Mouse (Mus musculus): ENCODE measurements around the gene Gm13695. TPM values are rescaled to one million over a fixed set of nuclear protein-coding genes. Genes with fewer than 3 reads are reported as not detected.
"Not testable (repeated sequence)": the region's sequence is repeated elsewhere in the genome, so short reads cannot be mapped to it uniquely, and the experiment has no call there.

Gene Gm13695
- total RNA-seq (2014; rRNA removed) (not detected in 2 replicates), polyA plus RNA-seq (2015; fragmentation: Nextera tagmentation; extraction: Ambion mirVana) (not detected in 2 replicates)

GRCm38 (mm10) chr2:83967013-83967412 lies at the start of gene Gm13695:
TSS of gene Gm13695 (plus strand) at chr2:83967313.
- H3K36me3 ChIP-seq (ENCODE audit: insufficient read depth); H3K4me2 ChIP-seq (ENCODE audit: low read depth); H3K9me3 ChIP-seq (ENCODE audit: low read length); H3K4me3 ChIP-seq (ENCODE audit: low read depth, low read length); ATAC-seq; DNase-seq; H3K4me1 ChIP-seq (ENCODE audit: insufficient read depth); H3K27ac ChIP-seq (ENCODE audit: low read depth, low read length); H3K27me3 ChIP-seq (ENCODE audit: insufficient read depth, low read length); H3K9ac ChIP-seq: not testable (repeated sequence)
- no CpG with 5 or more reads among the region's 6 CpGs for WGBS

DNA sequence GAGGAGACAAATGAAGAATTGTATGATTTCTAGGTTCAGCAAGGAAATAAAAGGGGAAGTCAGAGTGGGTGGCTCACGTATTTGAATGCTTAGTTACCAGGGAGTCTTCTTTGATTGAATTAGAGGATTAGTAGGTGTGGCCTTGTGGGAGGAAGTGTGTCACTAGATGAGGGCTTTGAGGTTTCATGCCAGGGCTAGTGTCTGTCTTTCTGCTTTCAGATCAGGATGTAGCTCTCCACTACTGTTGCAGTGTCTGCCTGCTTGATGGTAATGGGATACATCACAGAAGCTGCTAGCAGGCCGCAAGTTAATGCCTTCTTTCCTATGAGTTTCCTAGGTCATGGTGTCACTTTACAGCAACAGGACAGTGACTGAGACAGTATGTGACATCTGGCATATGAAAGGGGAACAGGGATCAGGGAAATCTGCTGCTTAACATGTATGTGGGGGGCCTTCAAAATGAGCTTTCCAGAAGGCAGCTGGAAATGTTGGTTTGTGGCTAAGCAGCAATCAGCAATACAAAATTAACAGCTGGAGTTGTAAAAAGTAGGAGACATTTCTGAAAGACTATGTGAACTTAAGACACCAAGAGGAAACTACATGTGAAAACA lies 37.5 kb upstream of the Gm13695 start:
- Histone ChIP-seq H3K27me3 (ENCODE audit: insufficient read depth, low read length) (no peaks in the 10 kb centered on the region), H3K4me3 (ENCODE audit: low read depth, low read length) (no peak overlapping the region), H3K36me3 (ENCODE audit: insufficient read depth) (no peaks in the 10 kb centered on the region), H3K9me3 (ENCODE audit: low read length) (no peaks in the 10 kb centered on the region), H3K27ac (ENCODE audit: low read depth, low read length) (no peak overlapping the region), H3K9ac (no peak overlapping the region), H3K4me2 (ENCODE audit: low read depth) (no peak overlapping the region), H3K4me1 (ENCODE audit: insufficient read depth) (no peaks in the 10 kb centered on the region)
- DNase-seq (no peak), ATAC-seq (no peak)
- TF ChIP-seq CTCF (IDR thresholded peaks at IDR 0.05; ENCODE audit: low read depth): no peak
- WGBS: 58% methylated on average over 2 of the region's 2 CpGs

DNA sequence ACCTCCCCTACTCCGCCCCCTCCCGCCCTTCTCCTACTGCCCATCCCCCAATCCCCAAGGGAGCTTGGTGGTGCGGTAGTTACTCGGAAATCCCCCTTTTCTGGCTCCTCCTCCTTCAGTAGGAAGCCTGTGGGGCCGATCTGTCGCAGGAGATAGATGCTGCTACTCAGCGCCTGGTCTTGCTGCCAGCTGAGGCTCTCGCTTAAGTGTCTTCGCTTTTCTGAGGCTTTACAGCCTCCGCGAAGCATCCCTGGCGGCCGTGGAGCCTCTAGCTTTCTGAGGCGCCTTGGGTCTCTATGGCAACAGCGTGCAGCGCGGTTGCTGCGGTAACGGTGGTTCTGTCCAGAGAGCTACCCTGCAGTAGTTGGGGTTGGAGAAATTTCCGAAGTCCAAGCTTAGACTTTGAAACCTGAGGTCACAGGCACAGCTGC lies 26.2 kb upstream of the Gm13695 start, which contains the start of gene Zswim2:
Gene Zswim2, minus strand, starts transcription at position 298 of the 431 bp plus-strand sequence.
- no peaks in the 10 kb centered on the region for H3K27me3 ChIP-seq (ENCODE audit: insufficient read depth, low read length)
- peak; percentile 42 for TF ChIP-seq CTCF (IDR thresholded peaks at IDR 0.05; ENCODE audit: low read depth)
- H3K4me3 ChIP-seq (ENCODE audit: low read depth, low read length): peak within 1 kb of the TSS; percentile 40
- WGBS: under 1% methylated on average over 20 of the region's 20 CpGs
- H3K9me3 ChIP-seq (ENCODE audit: low read length): no peaks in the 10 kb centered on the region
- peak; percentile 98 for ATAC-seq
- H3K27ac ChIP-seq (ENCODE audit: low read depth, low read length): peak within 1 kb of the TSS; percentile 50; the same call in 1 of the 2 replicates
- DNase-seq: peak; percentile 91
- H3K9ac ChIP-seq: peak within 1 kb of the TSS; percentile 44
- H3K4me1 ChIP-seq (ENCODE audit: insufficient read depth): no peaks in the 10 kb centered on the region
- H3K36me3 ChIP-seq (ENCODE audit: insufficient read depth): no peaks in the 10 kb centered on the region
- H3K4me2 ChIP-seq (ENCODE audit: low read depth): peak within 1 kb of the TSS; percentile 61

DNA sequence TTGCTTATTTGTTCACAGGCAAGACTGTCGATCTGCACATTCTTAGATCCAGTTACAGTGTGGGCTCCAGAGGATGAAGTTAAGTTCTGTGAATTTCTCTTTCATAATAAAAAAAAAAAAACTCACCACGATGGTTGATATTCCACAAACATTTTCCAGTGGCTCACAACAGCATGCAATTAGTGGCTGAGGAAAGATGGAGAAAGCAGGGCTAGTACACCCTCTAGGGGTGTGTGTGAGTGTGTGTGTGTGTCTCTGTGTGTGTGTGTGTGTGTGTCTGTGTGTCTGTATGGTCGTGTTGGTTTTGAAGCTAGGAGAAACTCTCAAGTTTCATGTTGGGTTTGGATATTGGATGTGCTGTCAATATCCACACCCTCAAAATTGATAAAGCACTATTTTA lies 25.7 kb upstream of the Gm13695 start:
- H3K27ac ChIP-seq (ENCODE audit: low read depth, low read length): no peak overlapping the region

GRCm38 (mm10) chr2:83941792-83942191 lies 25.3 kb upstream of the Gm13695 start:
- no peak for DNase-seq
- Histone ChIP-seq H3K4me1 (ENCODE audit: insufficient read depth) (no peaks in the 10 kb centered on the region), H3K36me3 (ENCODE audit: insufficient read depth) (no peaks in the 10 kb centered on the region), H3K27ac (ENCODE audit: low read depth, low read length) (no peak overlapping the region), H3K4me2 (ENCODE audit: low read depth) (no peak overlapping the region), H3K9me3 (ENCODE audit: low read length) (no peaks in the 10 kb centered on the region), H3K9ac (no peak overlapping the region), H3K27me3 (ENCODE audit: insufficient read depth, low read length) (no peaks in the 10 kb centered on the region), H3K4me3 (ENCODE audit: low read depth, low read length) (no peak overlapping the region)
- no peak for ATAC-seq
- WGBS: 70% methylated on average over 4 of the region's 4 CpGs
- no peak for TF ChIP-seq CTCF (IDR thresholded peaks at IDR 0.05; ENCODE audit: low read depth)

More for the DNA sequence above, 25.7 kb upstream of the Gm13695 start:
- Histone ChIP-seq H3K27me3 (ENCODE audit: insufficient read depth, low read length) (no peaks in the 10 kb centered on the region), H3K9me3 (ENCODE audit: low read length) (no peaks in the 10 kb centered on the region), H3K4me2 (ENCODE audit: low read depth) (peak overlapping the region; percentile 61), H3K4me3 (ENCODE audit: low read depth, low read length) (peak overlapping the region; percentile 40), H3K4me1 (ENCODE audit: insufficient read depth) (no peaks in the 10 kb centered on the region), H3K36me3 (ENCODE audit: insufficient read depth) (no peaks in the 10 kb centered on the region), H3K9ac (peak overlapping the region; percentile 44; the same call in 1 of the 2 replicates)
- WGBS: 23% methylated on average over 3 of the region's 3 CpGs
- DNase-seq (no peak), ATAC-seq (peak; percentile 51)
- TF ChIP-seq CTCF (IDR thresholded peaks at IDR 0.05; ENCODE audit: low read depth): peak; percentile 41

DNA sequence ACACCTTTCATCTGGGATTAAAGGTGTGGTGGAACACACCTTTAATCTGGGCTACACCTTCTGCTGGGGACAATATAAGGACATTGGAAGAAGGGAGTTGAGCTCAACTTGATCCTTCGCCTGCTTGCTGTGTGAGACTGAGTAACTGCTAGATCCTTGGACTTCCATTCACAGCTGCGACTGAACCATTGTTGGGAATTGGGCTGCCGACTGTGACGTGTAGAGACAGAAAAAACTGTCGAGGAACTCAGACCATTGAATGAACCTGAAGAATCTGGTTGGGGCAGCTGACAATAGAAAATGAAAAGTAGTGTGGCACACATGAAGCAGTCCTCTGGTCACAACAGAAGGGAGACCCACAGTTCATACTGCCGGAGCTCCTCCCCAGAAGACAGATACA lies 11.7 kb upstream of the Gm13695 start, which contains the start of gene Gm13698:
Gene Gm13698, plus strand, starts transcription at position 301 of the 400 bp plus-strand sequence.
- DNase-seq; H3K4me3 ChIP-seq (ENCODE audit: low read depth, low read length); H3K9ac ChIP-seq; ATAC-seq; H3K27ac ChIP-seq (ENCODE audit: low read depth, low read length); H3K9me3 ChIP-seq (ENCODE audit: low read length); H3K4me2 ChIP-seq (ENCODE audit: low read depth); H3K27me3 ChIP-seq (ENCODE audit: insufficient read depth, low read length); H3K4me1 ChIP-seq (ENCODE audit: insufficient read depth); H3K36me3 ChIP-seq (ENCODE audit: insufficient read depth): not testable (repeated sequence)
- WGBS: no CpG with 5 or more reads among the region's 6 CpGs

- H3K4me3 ChIP-seq (ENCODE audit: low read depth, low read length); H3K9ac ChIP-seq; ATAC-seq; H3K4me1 ChIP-seq (ENCODE audit: insufficient read depth); H3K9me3 ChIP-seq (ENCODE audit: low read length); DNase-seq; H3K27ac ChIP-seq (ENCODE audit: low read depth, low read length); H3K36me3 ChIP-seq (ENCODE audit: insufficient read depth); H3K27me3 ChIP-seq (ENCODE audit: insufficient read depth, low read length); H3K4me2 ChIP-seq (ENCODE audit: low read depth): not testable (repeated sequence)
- WGBS: no CpG with 5 or more reads among the region's 6 CpGs
These were observed 5.9 kb upstream of the Gm13695 start, which contains the start of gene Gm13693 for GRCm38 (mm10) chr2:83961203-83961602. TSS of gene Gm13693 (plus strand) at chr2:83961503.

DNA sequence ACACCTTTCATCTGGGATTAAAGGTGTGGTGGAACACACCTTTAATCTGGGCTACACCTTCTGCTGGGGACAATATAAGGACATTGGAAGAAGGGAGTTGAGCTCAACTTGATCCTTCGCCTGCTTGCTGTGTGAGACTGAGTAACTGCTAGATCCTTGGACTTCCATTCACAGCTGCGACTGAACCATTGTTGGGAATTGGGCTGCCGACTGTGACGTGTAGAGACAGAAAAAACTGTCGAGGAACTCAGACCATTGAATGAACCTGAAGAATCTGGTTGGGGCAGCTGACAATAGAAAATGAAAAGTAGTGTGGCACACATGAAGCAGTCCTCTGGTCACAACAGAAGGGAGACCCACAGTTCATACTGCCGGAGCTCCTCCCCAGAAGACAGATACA lies 5.7 kb downstream of the Gm13695 start, which contains the start of gene Gm13696:
Gene Gm13696, plus strand, starts transcription at position 301 of the 400 bp plus-strand sequence.
- not testable (repeated sequence) for H3K27ac ChIP-seq (ENCODE audit: low read depth, low read length); ATAC-seq; H3K4me2 ChIP-seq (ENCODE audit: low read depth); H3K4me1 ChIP-seq (ENCODE audit: insufficient read depth); H3K9ac ChIP-seq; H3K27me3 ChIP-seq (ENCODE audit: insufficient read depth, low read length); H3K4me3 ChIP-seq (ENCODE audit: low read depth, low read length); H3K9me3 ChIP-seq (ENCODE audit: low read length); H3K36me3 ChIP-seq (ENCODE audit: insufficient read depth); DNase-seq
- no CpG with 5 or more reads among the region's 6 CpGs for WGBS

GRCm38 (mm10) chr2:83978633-83979032 lies 11.5 kb downstream of the Gm13695 start, which contains the start of gene Gm13694:
TSS of gene Gm13694 (plus strand) at chr2:83978933.
- not testable (repeated sequence) for H3K4me1 ChIP-seq (ENCODE audit: insufficient read depth); H3K4me2 ChIP-seq (ENCODE audit: low read depth); H3K9ac ChIP-seq; ATAC-seq; H3K9me3 ChIP-seq (ENCODE audit: low read length); H3K4me3 ChIP-seq (ENCODE audit: low read depth, low read length); H3K36me3 ChIP-seq (ENCODE audit: insufficient read depth); DNase-seq; H3K27me3 ChIP-seq (ENCODE audit: insufficient read depth, low read length); H3K27ac ChIP-seq (ENCODE audit: low read depth, low read length)
- WGBS: no CpG with 5 or more reads among the region's 6 CpGs

GRCm38 (mm10) chr2:83984443-83984842 lies 17.3 kb downstream of the Gm13695 start, which contains the start of gene Gm13697:
TSS of gene Gm13697 (plus strand) at chr2:83984743.
- not testable (repeated sequence) for H3K27ac ChIP-seq (ENCODE audit: low read depth, low read length); H3K9ac ChIP-seq; H3K36me3 ChIP-seq (ENCODE audit: insufficient read depth); H3K27me3 ChIP-seq (ENCODE audit: insufficient read depth, low read length); H3K4me3 ChIP-seq (ENCODE audit: low read depth, low read length); H3K9me3 ChIP-seq (ENCODE audit: low read length); H3K4me2 ChIP-seq (ENCODE audit: low read depth); H3K4me1 ChIP-seq (ENCODE audit: insufficient read depth); DNase-seq; ATAC-seq
- WGBS: no CpG with 5 or more reads among the region's 6 CpGs

Data from forebrain, postnatal 0 days (tissue).